Mouse (Mus musculus) frontal cortex, adult 2 months (tissue): Measurements from ENCODE around the gene Ppard. TPM values are rescaled to one million over a fixed set of nuclear protein-coding genes. Genes with fewer than 3 reads are reported as not detected.

ENCODE experiments used
- DNase-seq, 2 experiments: peaks; one replicate each; pipeline ENCODE4 v3.0.0; 2022; ENCODE audit warnings: low spot score in 1 of 2; ENCODE audit errors: extremely low spot score in 1 of 2
- polyA plus RNA-seq: library from polyadenylated mRNA; depleted of rRNA; stranded (reverse); fragments of >200 nt; gene quantifications from 2 replicates; pipeline ENCODE4 v1.2.3, GENCODE M21; 2012

Ppard gene
- polyA plus RNA-seq, 1 experiment: 21.2 TPM

GRCm38 (mm10) chr17:28280831-28281377 lies 48.4 kb downstream of the Ppard start:
- no peak for DNase-seq

GRCm38 (mm10) chr17:28281866-28282441 lies 49.5 kb downstream of the Ppard start:
- DNase-seq: no peak

- no peak for DNase-seq
Measured at GRCm38 (mm10) chr17:28283199-28283598, 50.7 kb downstream of the Ppard start.

- DNase-seq: no peak
Measured at GRCm38 (mm10) chr17:28286133-28286532, 53.6 kb downstream of the Ppard start.

GRCm38 (mm10) chr17:28286964-28287363 lies 54.5 kb downstream of the Ppard start:
- no peak for DNase-seq

- no peak for DNase-seq
Measured at GRCm38 (mm10) chr17:28287578-28287977, 55.1 kb downstream of the Ppard start.

- DNase-seq: no peak
Measured at GRCm38 (mm10) chr17:28287980-28288379, 55.5 kb downstream of the Ppard start.

- DNase-seq: peak in 1 of 2 experiments; percentile 41
Measured at GRCm38 (mm10) chr17:28290262-28290661, 57.8 kb downstream of the Ppard start.

- no peak for DNase-seq
Measured at GRCm38 (mm10) chr17:28290671-28291070, 58.2 kb downstream of the Ppard start.

GRCm38 (mm10) chr17:28291346-28291745 lies 58.8 kb downstream of the Ppard start:
- DNase-seq: no peak

GRCm38 (mm10) chr17:28293716-28294115 lies 61.2 kb downstream of the Ppard start:
- DNase-seq: no peak

GRCm38 (mm10) chr17:28294449-28295333 lies 62.2 kb downstream of the Ppard start:
- no peak for DNase-seq

- DNase-seq: no peak
Measured at GRCm38 (mm10) chr17:28298888-28299287, 66.4 kb downstream of the Ppard start.

GRCm38 (mm10) chr17:28299669-28300320 lies 67.3 kb downstream of the Ppard start:
- no peak for DNase-seq

GRCm38 (mm10) chr17:28300323-28300722 lies 67.8 kb downstream of the Ppard start:
- DNase-seq: no peak

- DNase-seq: no peak
Measured at GRCm38 (mm10) chr17:28300850-28301249, 68.3 kb downstream of the Ppard start.

- DNase-seq: no peak
Measured at GRCm38 (mm10) chr17:28305172-28305571, 72.7 kb downstream of the Ppard start.

GRCm38 (mm10) chr17:28308297-28309195 lies 76.0 kb downstream of the Ppard start:
- peak; percentile 58 to 96 for DNase-seq

- no peak for DNase-seq
Measured at GRCm38 (mm10) chr17:28310831-28311230, 78.3 kb downstream of the Ppard start.
